Mouse (Mus musculus) liver, embryonic 11.5 days (tissue): ENCODE results near the gene Tlx1. TPM values are rescaled to one million over a fixed set of nuclear protein-coding genes. Genes with fewer than 3 reads are reported as not detected.

ENCODE experiments used
- ATAC-seq: fragments of 200-750 bp; cut with Nextera tagmentation; replicated peaks from 2 replicates; pipeline ENCODE4 v1.8.0; 2017; ENCODE audit warnings: moderate number of reproducible peaks, mild to moderate bottlenecking, moderate TSS enrichment, moderate library complexity; ENCODE audit not compliant: low FRiP score
- DNase-seq: peaks from one replicate; pipeline ENCODE4 v3.0.0-alpha.2; 2017; ENCODE audit warnings: low spot score
- H3K27ac ChIP-seq: fragments of 300-500 bp; sonication (generic); 2 replicates; pipeline ENCODE4 v1.5.1; 2014; ENCODE audit warnings: mild to moderate bottlenecking, low read depth, low read length, control low read depth
- H3K27me3 ChIP-seq: fragments of 300-500 bp; sonication (generic); replicated peaks from 2 replicates; pipeline ENCODE4 v1.6.1; 2014; ENCODE audit warnings: low read length, mixed read lengths; ENCODE audit not compliant: control insufficient read depth, insufficient read depth
- H3K36me3 ChIP-seq: fragments of 300-500 bp; sonication (generic); 2 replicates; pipeline ENCODE4 v1.6.1; 2014; ENCODE audit warnings: mild to moderate bottlenecking, low read length, moderate library complexity, mixed read lengths; ENCODE audit not compliant: control insufficient read depth, insufficient read depth
- H3K4me1 ChIP-seq: fragments of 300-500 bp; sonication (generic); replicated peaks from 2 replicates; pipeline ENCODE4 v1.6.1; 2014; ENCODE audit warnings: low read length, mixed read lengths; ENCODE audit not compliant: control insufficient read depth, insufficient read depth
- H3K4me2 ChIP-seq: fragments of 300-500 bp; sonication (generic); 2 replicates; pipeline ENCODE4 v1.6.1; 2014; ENCODE audit warnings: mild to moderate bottlenecking, control low read depth, moderate library complexity
- H3K4me3 ChIP-seq: fragments of 300-500 bp; sonication (generic); 2 replicates; pipeline ENCODE4 v1.5.1; 2014; ENCODE audit warnings: low read depth, low read length, control low read depth
- H3K9ac ChIP-seq: fragments of 300-500 bp; sonication (generic); 2 replicates; pipeline ENCODE4 v1.6.1; 2014; ENCODE audit warnings: low read depth, low read length, control low read depth
- H3K9me3 ChIP-seq: fragments of 300-500 bp; sonication (generic); 2 replicates; pipeline ENCODE4 v1.6.1; 2016; ENCODE audit warnings: low read length, inconsistent platforms, mixed read lengths; ENCODE audit not compliant: control insufficient read depth
- WGBS: fragments of 180-500 bp; shearing (Covaris S2); extraction: QIAGEN DNeasy Blood & Tissue Kit; methylation state at CpG from one replicate; pipeline ENCODE4 v1.1.7; 2014; 5-methylcytosine and 5-hydroxymethylcytosine counted together
- polyA plus RNA-seq: library from polyadenylated mRNA; unstranded; fragments of >200 nt; fragmentation: Nextera tagmentation; extraction: Ambion mirVana; gene quantifications from 2 replicates; pipeline ENCODE4 v1.2.1, GENCODE M21; 2014

Tlx1 gene
- polyA plus RNA-seq, 1 experiment from 2014 or later, result 0.32 TPM

- peaks cover 3% of the 10 kb centered on the region for H3K4me1 ChIP-seq
- DNase-seq (no peak), ATAC-seq (no peak)
- peaks cover 100% of the 10 kb centered on the region for H3K27me3 ChIP-seq
- WGBS, result 2% methylated on average over 18 of the region's 18 CpGs
- H3K4me3 ChIP-seq, result no peak overlapping the region
- no peaks in the 10 kb centered on the region for H3K36me3 ChIP-seq
- no peak overlapping the region for H3K9ac ChIP-seq
- no peaks in the 10 kb centered on the region for H3K9me3 ChIP-seq
- H3K27ac ChIP-seq, result no peak overlapping the region
- H3K4me2 ChIP-seq, result no peak overlapping the region
Observed at GRCm38 (mm10) chr19:45154521-45154920, 4.0 kb downstream of the Tlx1 start.

DNA sequence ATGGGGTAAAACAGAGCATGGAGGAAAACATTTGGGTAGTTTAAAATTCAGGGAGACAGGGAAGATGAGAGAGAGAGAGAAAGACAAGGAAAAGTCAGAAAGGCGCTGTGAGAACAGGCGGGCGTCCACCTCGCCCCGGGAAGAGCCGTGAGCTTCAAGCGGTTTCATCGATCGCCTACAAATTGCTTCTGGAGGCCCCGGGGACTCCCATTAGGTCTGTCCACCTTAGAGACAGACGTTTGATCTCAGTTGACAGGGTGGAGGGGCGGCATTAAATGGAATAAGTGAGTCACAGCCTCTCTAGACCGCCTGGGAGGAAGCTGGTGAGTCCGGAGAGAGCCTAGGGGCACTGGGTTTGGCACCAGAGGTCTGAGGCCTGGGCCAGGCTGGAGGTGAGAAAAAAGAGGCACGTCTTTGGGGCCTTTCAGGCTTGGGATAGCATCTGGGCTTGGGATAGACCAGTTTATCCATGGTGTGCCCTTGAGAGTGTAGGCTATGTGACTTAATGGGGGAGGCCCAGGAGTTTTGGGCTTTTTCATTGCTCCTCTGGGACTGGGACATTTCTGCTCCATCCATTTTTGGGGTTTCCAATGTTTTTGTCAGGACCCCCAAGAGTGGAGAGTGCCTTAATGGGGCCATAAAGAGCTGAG lies 4.8 kb downstream of the Tlx1 start:
- Histone ChIP-seq H3K27ac (no peak overlapping the region), H3K4me1 (peaks cover 3% of the 10 kb centered on the region), H3K4me3 (no peak overlapping the region), H3K27me3 (peaks cover 100% of the 10 kb centered on the region), H3K9me3 (no peaks in the 10 kb centered on the region), H3K36me3 (no peaks in the 10 kb centered on the region), H3K4me2 (no peak overlapping the region), H3K9ac (no peak overlapping the region)
- DNase-seq, result no peak
- WGBS, result 5% methylated on average over 15 of the region's 15 CpGs
- no peak for ATAC-seq

DNA sequence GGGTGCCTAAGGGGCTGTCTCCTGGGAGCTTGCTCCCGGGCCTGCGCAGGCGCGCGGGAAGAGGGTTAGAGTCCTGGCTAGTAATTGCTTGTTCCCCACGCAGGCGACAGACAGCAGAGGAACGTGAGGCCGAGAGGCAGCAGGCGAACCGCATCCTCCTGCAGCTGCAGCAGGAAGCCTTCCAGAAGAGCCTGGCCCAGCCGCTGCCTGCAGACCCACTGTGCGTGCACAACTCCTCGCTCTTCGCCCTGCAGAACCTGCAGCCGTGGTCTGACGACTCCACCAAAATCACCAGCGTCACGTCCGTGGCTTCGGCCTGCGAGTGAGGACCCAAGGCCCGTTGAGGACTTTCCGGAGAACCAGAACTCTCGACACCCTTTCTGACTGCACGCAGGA lies 5.3 kb downstream of the Tlx1 start:
- no peak overlapping the region for H3K4me2 ChIP-seq
- no peak for DNase-seq
- 2% methylated on average over 26 of the region's 26 CpGs for WGBS
- H3K4me3 ChIP-seq, result no peak overlapping the region
- H3K9ac ChIP-seq, result no peak overlapping the region
- H3K27ac ChIP-seq, result no peak overlapping the region
- no peaks in the 10 kb centered on the region for H3K9me3 ChIP-seq
- ATAC-seq, result no peak
- peaks cover 2% of the 10 kb centered on the region for H3K4me1 ChIP-seq
- no peaks in the 10 kb centered on the region for H3K36me3 ChIP-seq
- peaks cover 100% of the 10 kb centered on the region for H3K27me3 ChIP-seq

DNA sequence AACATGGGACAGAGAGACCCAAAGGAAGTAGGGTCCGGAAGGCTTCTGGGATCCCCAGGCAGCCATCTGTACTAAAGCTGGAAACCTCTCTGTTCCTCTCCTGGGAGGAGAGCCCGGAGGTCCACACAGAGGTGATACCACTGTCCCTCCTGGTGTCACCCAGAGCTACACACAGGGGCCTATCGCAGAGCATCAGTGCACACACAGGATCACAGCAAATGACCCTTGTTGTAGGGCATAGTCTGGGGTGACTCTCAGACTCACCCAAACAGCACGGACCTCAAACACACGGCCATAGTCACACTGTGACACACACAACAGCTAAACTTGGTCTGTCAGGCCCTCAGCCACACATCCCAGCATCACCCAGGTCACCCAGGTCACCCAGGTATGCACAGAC lies 5.9 kb downstream of the Tlx1 start:
- H3K9me3 ChIP-seq, result no peaks in the 10 kb centered on the region
- peaks cover 100% of the 10 kb centered on the region for H3K27me3 ChIP-seq
- DNase-seq (no peak), ATAC-seq (no peak)
- no peak overlapping the region for H3K4me3 ChIP-seq
- 8% methylated on average over 5 of the region's 5 CpGs for WGBS
- no peaks in the 10 kb centered on the region; the same call in 1 of the 2 replicates for H3K4me1 ChIP-seq
- H3K27ac ChIP-seq, result no peak overlapping the region
- no peaks in the 10 kb centered on the region for H3K36me3 ChIP-seq
- H3K9ac ChIP-seq, result no peak overlapping the region
- H3K4me2 ChIP-seq, result no peak overlapping the region

GRCm38 (mm10) chr19:45158201-45158600 lies 7.7 kb downstream of the Tlx1 start:
- no peaks in the 10 kb centered on the region; the same call in 1 of the 2 replicates for H3K4me1 ChIP-seq
- ATAC-seq, result no peak
- H3K4me2 ChIP-seq, result no peak overlapping the region
- no peaks in the 10 kb centered on the region for H3K9me3 ChIP-seq
- no peak overlapping the region for H3K4me3 ChIP-seq
- H3K36me3 ChIP-seq, result no peaks in the 10 kb centered on the region
- no peak overlapping the region for H3K27ac ChIP-seq
- no peak for DNase-seq
- 0% methylated on average over 4 of the region's 4 CpGs for WGBS
- H3K27me3 ChIP-seq, result peaks cover 100% of the 10 kb centered on the region
- H3K9ac ChIP-seq, result no peak overlapping the region

- peaks cover 100% of the 10 kb centered on the region for H3K27me3 ChIP-seq
- H3K4me2 ChIP-seq, result no peak overlapping the region
- no peak overlapping the region for H3K9ac ChIP-seq
- H3K4me3 ChIP-seq, result no peak overlapping the region
- ATAC-seq, result no peak
- H3K9me3 ChIP-seq, result no peaks in the 10 kb centered on the region
- H3K27ac ChIP-seq, result no peak overlapping the region
- WGBS, result 3% methylated on average over 20 of the region's 20 CpGs
- DNase-seq, result no peak
- no peaks in the 10 kb centered on the region for H3K36me3 ChIP-seq
- H3K4me1 ChIP-seq, result no peaks in the 10 kb centered on the region; the same call in 1 of the 2 replicates
Observed at GRCm38 (mm10) chr19:45158896-45159295, 8.4 kb downstream of the Tlx1 start.

DNA sequence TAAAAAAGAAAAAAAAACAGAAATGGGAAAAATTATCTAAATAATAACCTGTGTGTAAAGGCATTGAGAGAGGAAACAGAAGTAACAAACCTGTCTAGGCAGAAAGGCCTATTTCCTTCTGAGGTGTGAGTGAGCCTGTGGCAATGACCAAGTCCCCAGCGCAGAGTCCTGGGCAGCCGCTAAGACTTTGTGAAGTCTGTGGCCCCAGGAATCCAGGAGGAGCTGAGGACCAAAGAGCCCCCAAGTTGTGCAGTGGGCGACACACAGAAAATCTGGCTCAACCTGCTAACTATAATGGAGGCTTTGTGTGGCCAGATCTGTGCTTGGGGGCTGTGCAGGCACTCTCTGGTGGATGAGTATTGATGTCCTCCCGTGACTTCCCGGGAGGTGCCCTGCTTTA lies 9.0 kb downstream of the Tlx1 start:
- Histone ChIP-seq H3K9me3 (no peaks in the 10 kb centered on the region), H3K4me2 (no peak overlapping the region), H3K4me3 (no peak overlapping the region), H3K27me3 (peaks cover 100% of the 10 kb centered on the region), H3K4me1 (no peaks in the 10 kb centered on the region), H3K9ac (no peak overlapping the region), H3K27ac (no peak overlapping the region), H3K36me3 (no peaks in the 10 kb centered on the region)
- ATAC-seq, result no peak
- DNase-seq, result no peak
- WGBS, result 11% methylated on average over 5 of the region's 5 CpGs

- ATAC-seq (no peak), DNase-seq (no peak)
- H3K4me2 ChIP-seq, result no peak overlapping the region
- H3K27me3 ChIP-seq, result peaks cover 100% of the 10 kb centered on the region
- no peak overlapping the region for H3K9ac ChIP-seq
- H3K36me3 ChIP-seq, result no peaks in the 10 kb centered on the region
- H3K4me3 ChIP-seq, result no peak overlapping the region
- no peaks in the 10 kb centered on the region for H3K9me3 ChIP-seq
- H3K27ac ChIP-seq, result no peak overlapping the region
- no peaks in the 10 kb centered on the region for H3K4me1 ChIP-seq
- WGBS, result 4% methylated on average over 5 of the region's 5 CpGs
Observed at GRCm38 (mm10) chr19:45159991-45160390, 9.5 kb downstream of the Tlx1 start.

- WGBS, result 3% methylated on average over 5 of the region's 5 CpGs
Observed at GRCm38 (mm10) chr19:45160523-45160922, 10.0 kb downstream of the Tlx1 start.

More at GRCm38 (mm10) chr19:45160523-45160922, 10.0 kb downstream of the Tlx1 start:
- Histone ChIP-seq H3K36me3 (no peaks in the 10 kb centered on the region), H3K27me3 (peaks cover 100% of the 10 kb centered on the region), H3K9ac (no peak overlapping the region), H3K4me1 (no peaks in the 10 kb centered on the region), H3K4me2 (peak overlapping the region; percentile 24), H3K27ac (no peak overlapping the region), H3K4me3 (no peak overlapping the region), H3K9me3 (no peaks in the 10 kb centered on the region)
- ATAC-seq, result no peak
- no peak for DNase-seq
